Mouse (Mus musculus) right cerebral cortex, adult 18-20 months (tissue): Measurements from ENCODE around the gene Cmss1.
A peak's percentile ranks its signal among the peaks of the same experiment; 100 is the strongest.

Experiments
- DNase-seq: peaks from one replicate; pipeline ENCODE4 v3.0.0; 2022; ENCODE audit warnings: mixed read lengths

The Cmss1 gene

GRCm38 (mm10) chr16:57278976-57279626, 327.6 kb downstream of the Cmss1 start:
- no peak for DNase-seq

GRCm38 (mm10) chr16:57269751-57270150, 336.9 kb downstream of the Cmss1 start:
- DNase-seq: no peak

- peak; percentile 79 for DNase-seq
Observed at GRCm38 (mm10) chr16:57268058-57268841, 338.4 kb downstream of the Cmss1 start.

- DNase-seq: no peak
Observed at GRCm38 (mm10) chr16:57267068-57267467, 339.6 kb downstream of the Cmss1 start.

- DNase-seq: no peak
Observed at GRCm38 (mm10) chr16:57260152-57260551, 346.5 kb downstream of the Cmss1 start.

GRCm38 (mm10) chr16:57259356-57260083, 347.1 kb downstream of the Cmss1 start:
- no peak for DNase-seq
